Mouse (Mus musculus) liver, embryonic 14.5 days (tissue): ENCODE data around the gene Prss32.

ENCODE experiments used
- CTCF ChIP-seq: IDR thresholded peaks from 2 replicates; pipeline ENCODE4 v1.5.1; 2016; ENCODE audit warnings: antibody characterized with exemption, low read depth, control low read depth
- EP300 ChIP-seq: IDR thresholded peaks from 2 replicates; pipeline ENCODE4 v1.6.1; 2016; ENCODE audit warnings: antibody characterized with exemption, low read depth

GRCm38 (mm10) chr17:23820731-23821130 is 22.9 kb upstream of the Prss32 start:
- no peak for TF ChIP-seq CTCF
- no peak for TF ChIP-seq EP300
